Mouse (Mus musculus) CD4-positive, CD25-positive, alpha-beta regulatory T cell, adult 2 months (primary cell): ENCODE measurements around the gene Tfap4.
"Not testable (repeated sequence)": the region's sequence is repeated elsewhere in the genome, so short reads cannot be mapped to it uniquely, and the experiment has no call there.

ENCODE experiments used
- DNase-seq: peaks from one replicate; pipeline ENCODE4 v3.0.0-alpha.2; 2012; ENCODE audit warnings: low read depth, low spot score

Gene Tfap4

GRCm38 (mm10) chr16:4552829-4553550, 6.7 kb downstream of the Tfap4 start:
- DNase-seq = no peak

- no peak for DNase-seq
Measured at GRCm38 (mm10) chr16:4551885-4552284, 7.8 kb downstream of the Tfap4 start.

- peak; percentile 80 for DNase-seq
Measured at GRCm38 (mm10) chr16:4551056-4551455, 8.6 kb downstream of the Tfap4 start.

GRCm38 (mm10) chr16:4548953-4549688, 10.5 kb downstream of the Tfap4 start:
- peak; percentile 26 for DNase-seq

GRCm38 (mm10) chr16:4547611-4548010, 12.0 kb downstream of the Tfap4 start:
- DNase-seq = no peak

- DNase-seq = no peak
Measured at GRCm38 (mm10) chr16:4546838-4547237, 12.8 kb downstream of the Tfap4 start.

GRCm38 (mm10) chr16:4544845-4545244, 14.8 kb downstream of the Tfap4 start:
- DNase-seq = no peak

- no peak for DNase-seq
Measured at GRCm38 (mm10) chr16:4543266-4543665, 16.4 kb downstream of the Tfap4 start.

GRCm38 (mm10) chr16:4542236-4542774, 17.3 kb downstream of the Tfap4 start:
- no peak for DNase-seq

GRCm38 (mm10) chr16:4541501-4542198, 18.0 kb downstream of the Tfap4 start, which contains the start of gene Srl:
Gene Srl (minus strand): TSS chr16:4541816.
- DNase-seq = peak; percentile 95

GRCm38 (mm10) chr16:4541033-4541432, 18.6 kb downstream of the Tfap4 start:
- no peak for DNase-seq

- DNase-seq = peak; percentile 19
Measured at GRCm38 (mm10) chr16:4540064-4540775, 19.4 kb downstream of the Tfap4 start.

- no peak for DNase-seq
Measured at GRCm38 (mm10) chr16:4539521-4539920, 20.1 kb downstream of the Tfap4 start.

GRCm38 (mm10) chr16:4537616-4538358, 21.9 kb downstream of the Tfap4 start:
- DNase-seq = no peak

GRCm38 (mm10) chr16:4527373-4527772, 32.3 kb downstream of the Tfap4 start:
- not testable (repeated sequence) for DNase-seq

- DNase-seq = no peak
Measured at GRCm38 (mm10) chr16:4523313-4524004, 36.2 kb downstream of the Tfap4 start.

GRCm38 (mm10) chr16:4522879-4523278, 36.8 kb downstream of the Tfap4 start:
- no peak for DNase-seq

- DNase-seq = no peak
Measured at GRCm38 (mm10) chr16:4521735-4522530, 37.7 kb downstream of the Tfap4 start.

- no peak for DNase-seq
Measured at GRCm38 (mm10) chr16:4521074-4521667, 38.5 kb downstream of the Tfap4 start.
